Mouse (Mus musculus): Measurements from ENCODE around the gene Itch. TPM values are rescaled to one million over a fixed set of nuclear protein-coding genes. Genes with fewer than 3 reads are reported as not detected.
A peak's percentile ranks its signal among the peaks of the same experiment; 100 is the strongest.

The Itch gene
- polyA plus RNA-seq, 1 experiment from 2014 or later, result 35.9 TPM

DNA sequence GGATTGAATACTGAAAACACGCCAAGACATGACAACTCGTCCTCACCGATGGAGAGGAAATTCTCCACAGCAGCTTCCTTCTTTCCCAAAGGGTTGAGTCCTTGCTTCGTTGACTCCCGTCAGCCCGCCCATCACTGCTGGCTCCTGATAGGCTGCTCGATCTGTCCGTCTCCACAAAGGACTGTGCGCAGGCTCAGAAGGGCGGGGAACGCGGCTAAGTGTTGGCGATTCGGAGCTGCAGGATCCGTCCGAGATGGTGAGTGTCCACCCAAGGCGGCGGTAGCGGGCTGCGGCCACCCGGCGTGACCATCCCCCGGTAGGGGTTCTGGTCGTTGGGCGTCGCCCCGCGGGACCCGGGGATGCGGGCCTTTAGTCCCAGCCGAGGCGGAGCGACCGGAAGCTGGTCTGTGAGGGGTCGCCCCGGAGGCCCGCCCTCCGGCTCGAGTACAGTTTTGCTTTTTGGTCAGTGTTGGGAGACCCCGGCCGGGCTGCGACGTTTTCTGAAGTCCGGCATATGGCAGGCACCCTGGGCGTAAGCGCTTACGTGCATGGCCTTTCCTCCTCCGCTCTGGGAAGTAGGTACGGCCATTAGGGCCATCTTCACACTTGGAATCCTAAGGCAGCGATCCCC is 103.2 kb downstream of the Itch start, which contains the start of gene Dynlrb1:
Dynlrb1 (plus strand) TSS at position 172 of the 631 bp plus-strand sequence.
- peaks cover 28% of the 10 kb centered on the region for H3K4me1 ChIP-seq (ENCODE audit: control insufficient read depth, insufficient read depth, low read length)

DNA sequence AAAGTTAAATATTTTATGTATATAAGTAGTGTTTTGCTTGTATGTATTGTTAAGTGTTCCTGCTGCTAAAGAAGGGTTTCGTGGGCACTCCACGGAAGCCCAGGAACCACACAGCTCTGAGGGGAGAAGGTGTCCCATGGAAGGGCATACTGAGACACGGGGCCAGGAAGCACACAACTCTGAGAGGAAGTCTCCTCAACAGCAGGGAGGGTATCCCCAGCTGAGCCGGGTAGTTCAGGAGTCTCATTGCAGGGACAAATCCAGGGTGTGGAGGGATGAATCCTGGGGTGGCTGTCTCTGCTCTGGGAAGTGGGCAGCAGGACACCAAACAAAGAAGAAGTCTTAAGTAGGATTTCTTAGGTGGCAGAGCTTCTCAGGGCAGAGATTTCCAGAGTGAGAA is 104.0 kb downstream of the Itch start:
- Histone ChIP-seq H3K9ac (ENCODE audit: low read length) (peak overlapping the region; percentile 89), H3K27me3 (ENCODE audit: control insufficient read depth, insufficient read depth, low read length) (no peaks in the 10 kb centered on the region), H3K27ac (ENCODE audit: low read length) (peak overlapping the region; percentile 89), H3K4me1 (ENCODE audit: control insufficient read depth, insufficient read depth, low read length) (peaks cover 29% of the 10 kb centered on the region), H3K4me3 (ENCODE audit: low read length) (peak overlapping the region; percentile 82), H3K9me3 (replicated peaks; ENCODE audit: control insufficient read depth, low read length) (no peaks in the 10 kb centered on the region), H3K36me3 (ENCODE audit: control insufficient read depth, insufficient read depth) (peaks cover 3% of the 10 kb centered on the region; the same call in 1 of the 2 replicates), H3K4me2 (ENCODE audit: low read depth, low read length) (peak overlapping the region; percentile 96)
- 4% methylated on average over 4 of the region's 4 CpGs for WGBS
- no peak for ATAC-seq (replicated peaks; ENCODE audit: extremely low read depth, insufficient read depth, low FRiP score)

More for the DNA sequence above, 103.2 kb downstream of the Itch start, which contains the start of gene Dynlrb1:
- ATAC-seq (replicated peaks; ENCODE audit: extremely low read depth, insufficient read depth, low FRiP score), result peak; percentile 99
- WGBS, result 0% methylated on average over 50 of the region's 50 CpGs
- peaks cover 3% of the 10 kb centered on the region; the same call in 1 of the 2 replicates for H3K36me3 ChIP-seq (ENCODE audit: control insufficient read depth, insufficient read depth)
- peak within 1 kb of the TSS; percentile 89 for H3K27ac ChIP-seq (ENCODE audit: low read length)
- no peaks in the 10 kb centered on the region for H3K9me3 ChIP-seq (replicated peaks; ENCODE audit: control insufficient read depth, low read length)
- peak within 1 kb of the TSS; percentile 82 for H3K4me3 ChIP-seq (ENCODE audit: low read length)
- H3K27me3 ChIP-seq (ENCODE audit: control insufficient read depth, insufficient read depth, low read length), result no peaks in the 10 kb centered on the region
- H3K9ac ChIP-seq (ENCODE audit: low read length), result peak within 1 kb of the TSS; percentile 89
- H3K4me2 ChIP-seq (ENCODE audit: low read depth, low read length), result peak within 1 kb of the TSS; percentile 96

DNA sequence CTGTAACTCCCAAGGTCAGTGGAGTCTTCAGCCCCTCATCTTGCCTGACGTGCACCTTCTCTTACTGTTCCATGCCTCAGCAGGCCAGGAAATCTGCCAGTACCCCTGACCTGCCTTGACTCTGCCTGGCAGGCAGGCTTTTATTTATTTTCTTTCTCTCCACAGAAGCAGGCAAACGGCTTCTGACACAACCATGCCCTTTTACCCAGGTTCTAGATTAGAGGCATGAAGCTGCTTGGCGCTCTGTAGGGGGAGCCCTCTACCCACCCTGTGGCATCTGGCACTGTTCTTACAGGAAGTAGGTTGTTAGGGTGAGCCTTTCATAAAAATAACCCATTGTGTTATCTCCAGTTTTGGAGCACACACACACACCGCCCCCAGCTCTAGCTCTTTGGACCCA is 107.6 kb downstream of the Itch start:
- Histone ChIP-seq H3K9ac (ENCODE audit: low read length) (no peak overlapping the region), H3K27me3 (ENCODE audit: control insufficient read depth, insufficient read depth, low read length) (no peaks in the 10 kb centered on the region), H3K36me3 (ENCODE audit: control insufficient read depth, insufficient read depth) (peaks cover 22% of the 10 kb centered on the region), H3K4me3 (ENCODE audit: low read length) (no peak overlapping the region), H3K9me3 (replicated peaks; ENCODE audit: control insufficient read depth, low read length) (no peaks in the 10 kb centered on the region), H3K27ac (ENCODE audit: low read length) (no peak overlapping the region), H3K4me1 (ENCODE audit: control insufficient read depth, insufficient read depth, low read length) (peaks cover 34% of the 10 kb centered on the region), H3K4me2 (ENCODE audit: low read depth, low read length) (no peak overlapping the region)
- 70% methylated on average over 4 of the region's 4 CpGs for WGBS
- no peak for ATAC-seq (replicated peaks; ENCODE audit: extremely low read depth, insufficient read depth, low FRiP score)

DNA sequence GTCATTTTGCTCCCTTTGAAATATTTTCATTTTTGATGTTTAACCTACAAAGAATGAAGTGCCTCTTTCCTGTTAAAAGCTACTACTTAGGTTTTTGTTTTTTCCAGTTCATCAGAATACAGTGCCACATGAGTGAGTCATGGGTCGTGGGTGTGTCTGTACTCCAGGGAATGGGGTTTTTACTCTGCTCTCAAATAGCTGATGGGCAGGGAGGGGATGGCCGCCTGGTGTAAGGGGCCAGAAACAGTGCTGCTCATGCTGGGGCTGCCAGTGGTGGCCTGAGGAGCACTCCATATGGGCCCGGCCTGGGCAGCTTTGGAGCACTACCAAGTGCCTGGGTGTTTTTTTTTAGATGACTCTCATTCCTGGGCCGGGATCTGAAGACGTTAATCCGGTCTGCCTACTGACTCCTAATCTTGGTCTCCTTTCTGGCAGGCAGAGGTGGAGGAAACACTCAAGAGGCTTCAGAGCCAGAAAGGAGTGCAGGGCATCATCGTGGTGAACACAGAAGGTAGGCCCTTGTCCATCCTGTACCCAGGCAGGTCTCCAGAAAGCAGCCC is 109.1 kb downstream of the Itch start:
- Histone ChIP-seq H3K4me1 (ENCODE audit: control insufficient read depth, insufficient read depth, low read length) (peaks cover 35% of the 10 kb centered on the region), H3K9ac (ENCODE audit: low read length) (no peak overlapping the region), H3K9me3 (replicated peaks; ENCODE audit: control insufficient read depth, low read length) (no peaks in the 10 kb centered on the region), H3K4me2 (ENCODE audit: low read depth, low read length) (no peak overlapping the region), H3K4me3 (ENCODE audit: low read length) (no peak overlapping the region), H3K27ac (ENCODE audit: low read length) (peak overlapping the region; percentile 61), H3K27me3 (ENCODE audit: control insufficient read depth, insufficient read depth, low read length) (no peaks in the 10 kb centered on the region), H3K36me3 (ENCODE audit: control insufficient read depth, insufficient read depth) (peaks cover 29% of the 10 kb centered on the region)
- WGBS, result 53% methylated on average over 7 of the region's 7 CpGs
- ATAC-seq (replicated peaks; ENCODE audit: extremely low read depth, insufficient read depth, low FRiP score), result no peak

DNA sequence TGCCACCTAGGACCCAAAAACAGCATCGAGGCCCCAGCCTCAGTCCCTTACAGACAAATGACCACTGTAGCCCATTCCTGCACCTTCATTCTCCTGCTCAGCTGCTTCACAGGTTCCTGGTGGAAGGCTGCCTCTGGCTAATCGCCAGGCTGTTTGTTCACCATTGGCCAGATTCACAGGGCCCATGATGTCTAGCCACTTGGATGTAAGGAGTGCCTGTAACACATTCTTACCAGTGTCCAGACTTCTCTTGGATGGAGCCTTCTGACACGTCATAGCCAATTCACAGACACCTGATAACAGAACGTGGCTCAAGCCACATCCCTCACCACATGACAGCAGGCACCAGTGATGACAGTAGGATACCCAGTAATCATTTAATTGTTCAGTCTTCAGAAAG is 112.9 kb downstream of the Itch start:
- H3K27me3 ChIP-seq (ENCODE audit: control insufficient read depth, insufficient read depth, low read length), result no peaks in the 10 kb centered on the region
- WGBS, result 49% methylated on average over 4 of the region's 4 CpGs
- ATAC-seq (replicated peaks; ENCODE audit: extremely low read depth, insufficient read depth, low FRiP score), result peak; percentile 64
- peaks cover 65% of the 10 kb centered on the region for H3K36me3 ChIP-seq (ENCODE audit: control insufficient read depth, insufficient read depth)
- H3K9me3 ChIP-seq (replicated peaks; ENCODE audit: control insufficient read depth, low read length), result no peaks in the 10 kb centered on the region
- no peak overlapping the region for H3K4me2 ChIP-seq (ENCODE audit: low read depth, low read length)
- no peak overlapping the region for H3K9ac ChIP-seq (ENCODE audit: low read length)
- no peak overlapping the region for H3K4me3 ChIP-seq (ENCODE audit: low read length)
- H3K27ac ChIP-seq (ENCODE audit: low read length), result 0 out of 2 replicates have a peak overlapping the region, but pooled peaks have one; percentile 25
- peaks cover 13% of the 10 kb centered on the region for H3K4me1 ChIP-seq (ENCODE audit: control insufficient read depth, insufficient read depth, low read length)

DNA sequence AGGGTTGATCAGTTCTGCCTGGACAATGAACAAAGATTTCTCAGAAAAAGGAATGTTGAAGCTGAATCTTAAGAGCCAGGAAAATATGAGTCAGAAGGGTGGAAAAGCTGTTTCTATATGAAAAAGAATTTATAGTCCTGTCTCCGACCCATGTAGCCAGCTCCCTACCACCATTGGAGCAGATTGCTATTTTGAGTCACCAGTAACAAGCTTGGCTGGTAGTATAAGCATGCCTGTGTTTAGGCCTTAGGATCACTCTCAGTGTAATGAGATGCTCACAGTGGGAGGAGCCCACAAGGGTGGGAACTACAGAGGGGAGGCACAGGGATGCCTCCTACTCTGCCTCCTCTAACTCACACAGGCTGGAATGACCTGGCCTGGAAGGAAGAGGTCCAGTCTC is 114.9 kb downstream of the Itch start:
- Histone ChIP-seq H3K36me3 (ENCODE audit: control insufficient read depth, insufficient read depth) (peaks cover 69% of the 10 kb centered on the region), H3K27me3 (ENCODE audit: control insufficient read depth, insufficient read depth, low read length) (no peaks in the 10 kb centered on the region), H3K27ac (ENCODE audit: low read length) (no peak overlapping the region), H3K9ac (ENCODE audit: low read length) (no peak overlapping the region), H3K4me2 (ENCODE audit: low read depth, low read length) (no peak overlapping the region), H3K4me3 (ENCODE audit: low read length) (no peak overlapping the region), H3K9me3 (replicated peaks; ENCODE audit: control insufficient read depth, low read length) (no peaks in the 10 kb centered on the region), H3K4me1 (ENCODE audit: control insufficient read depth, insufficient read depth, low read length) (peaks cover 10% of the 10 kb centered on the region; the same call in 1 of the 2 replicates)
- WGBS, result 77% methylated on average over 1 of the region's 1 CpGs
- ATAC-seq (replicated peaks; ENCODE audit: extremely low read depth, insufficient read depth, low FRiP score), result no peak

DNA sequence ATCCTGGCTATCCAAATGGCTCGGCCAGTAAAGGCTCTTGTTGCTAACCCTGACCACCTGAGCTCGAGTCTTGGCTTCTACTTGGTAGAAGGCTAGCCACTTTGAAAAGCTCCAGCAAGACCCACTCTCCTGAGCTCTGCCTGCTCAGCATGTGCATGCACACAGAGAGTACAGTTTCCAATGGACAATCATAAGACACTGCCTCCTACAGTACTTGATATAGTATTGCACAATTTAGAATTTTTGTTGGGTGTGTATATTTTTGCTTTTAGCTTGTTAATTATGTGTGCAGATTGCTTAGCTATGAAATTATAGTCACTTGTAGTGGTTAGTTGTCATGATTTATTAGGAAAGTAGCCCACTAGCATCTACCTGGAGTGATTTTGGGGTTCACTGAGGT is 115.4 kb downstream of the Itch start:
- no peak for ATAC-seq (replicated peaks; ENCODE audit: extremely low read depth, insufficient read depth, low FRiP score)
- no peak overlapping the region for H3K9ac ChIP-seq (ENCODE audit: low read length)

DNA sequence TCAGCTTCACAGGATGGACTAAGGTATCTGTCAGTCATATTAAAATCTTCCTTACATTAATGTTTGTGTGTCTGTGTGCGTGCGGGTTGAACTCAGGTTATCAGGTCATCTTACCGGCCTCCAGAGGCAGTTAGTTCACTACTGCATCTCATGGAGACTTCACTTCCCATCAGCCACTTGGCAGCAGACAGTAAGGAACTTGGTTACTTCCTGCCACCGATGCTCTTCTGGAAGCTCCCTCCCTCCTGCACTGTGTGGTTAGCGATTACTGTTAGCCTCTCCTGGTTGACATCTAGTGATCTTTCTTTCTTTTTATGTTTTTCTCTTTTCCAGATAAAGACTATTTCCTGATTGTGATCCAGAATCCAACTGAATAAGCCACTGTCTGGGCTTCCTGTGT is 116.3 kb downstream of the Itch start:
- H3K4me1 ChIP-seq (ENCODE audit: control insufficient read depth, insufficient read depth, low read length), result peaks cover 10% of the 10 kb centered on the region; the same call in 1 of the 2 replicates
- H3K9ac ChIP-seq (ENCODE audit: low read length), result no peak overlapping the region
- no peak overlapping the region for H3K27ac ChIP-seq (ENCODE audit: low read length)
- peaks cover 58% of the 10 kb centered on the region for H3K36me3 ChIP-seq (ENCODE audit: control insufficient read depth, insufficient read depth)
- H3K4me2 ChIP-seq (ENCODE audit: low read depth, low read length), result no peak overlapping the region
- no peak overlapping the region for H3K4me3 ChIP-seq (ENCODE audit: low read length)
- H3K9me3 ChIP-seq (replicated peaks; ENCODE audit: control insufficient read depth, low read length), result no peaks in the 10 kb centered on the region
- no peak for ATAC-seq (replicated peaks; ENCODE audit: extremely low read depth, insufficient read depth, low FRiP score)
- 88% methylated on average over 5 of the region's 5 CpGs for WGBS
- H3K27me3 ChIP-seq (ENCODE audit: control insufficient read depth, insufficient read depth, low read length), result no peaks in the 10 kb centered on the region

More for the DNA sequence above, 115.4 kb downstream of the Itch start:
- Histone ChIP-seq H3K4me2 (ENCODE audit: low read depth, low read length) (no peak overlapping the region), H3K36me3 (ENCODE audit: control insufficient read depth, insufficient read depth) (peaks cover 64% of the 10 kb centered on the region), H3K9me3 (replicated peaks; ENCODE audit: control insufficient read depth, low read length) (no peaks in the 10 kb centered on the region), H3K4me1 (ENCODE audit: control insufficient read depth, insufficient read depth, low read length) (peaks cover 10% of the 10 kb centered on the region; the same call in 1 of the 2 replicates), H3K27ac (ENCODE audit: low read length) (no peak overlapping the region), H3K4me3 (ENCODE audit: low read length) (no peak overlapping the region), H3K27me3 (ENCODE audit: control insufficient read depth, insufficient read depth, low read length) (no peaks in the 10 kb centered on the region)
- WGBS, result 92% methylated on average over 2 of the region's 2 CpGs

DNA sequence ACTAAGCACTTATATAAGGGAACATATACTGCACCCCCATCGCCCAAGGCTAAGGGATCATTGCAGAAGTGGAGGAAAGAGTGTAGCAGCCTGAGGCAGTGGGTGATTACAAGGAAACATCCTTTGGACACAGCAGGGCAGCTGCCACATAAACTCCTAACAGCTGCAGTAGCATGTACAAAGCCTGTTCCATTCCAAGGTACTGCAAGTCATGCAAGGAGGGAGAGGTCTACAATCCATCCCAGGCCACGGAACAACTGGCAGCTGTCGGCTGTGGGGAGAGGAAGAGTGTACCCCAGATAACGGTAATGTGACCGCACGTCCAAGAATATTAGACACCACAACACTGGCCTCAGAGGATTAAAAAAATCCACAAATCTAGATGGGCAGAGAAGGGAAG is 132.2 kb downstream of the Itch start:
- no peak overlapping the region for H3K4me3 ChIP-seq (ENCODE audit: low read length)
- H3K9me3 ChIP-seq (replicated peaks; ENCODE audit: control insufficient read depth, low read length), result no peaks in the 10 kb centered on the region
- H3K27me3 ChIP-seq (ENCODE audit: control insufficient read depth, insufficient read depth, low read length), result no peaks in the 10 kb centered on the region
- WGBS, result 79% methylated on average over 6 of the region's 6 CpGs
- no peak overlapping the region for H3K27ac ChIP-seq (ENCODE audit: low read length)
- H3K9ac ChIP-seq (ENCODE audit: low read length), result no peak overlapping the region
- no peak for ATAC-seq (replicated peaks; ENCODE audit: extremely low read depth, insufficient read depth, low FRiP score)
- no peaks in the 10 kb centered on the region for H3K36me3 ChIP-seq (ENCODE audit: control insufficient read depth, insufficient read depth)
- no peak overlapping the region for H3K4me2 ChIP-seq (ENCODE audit: low read depth, low read length)
- H3K4me1 ChIP-seq (ENCODE audit: control insufficient read depth, insufficient read depth, low read length), result no peaks in the 10 kb centered on the region
